Mouse (Mus musculus) T-helper 2 cell (primary cell): ENCODE measurements around the gene Dennd4a.

ENCODE experiments used
- in situ Hi-C: fragments of 300-600 bp; cut with MboI, MseI; formaldehyde crosslinking; loops from one replicate; pipeline ENCODE4 v1.15.1; 2025; ENCODE audit warnings: high pct_unique_total_duplicates

Dennd4a gene

DNA sequence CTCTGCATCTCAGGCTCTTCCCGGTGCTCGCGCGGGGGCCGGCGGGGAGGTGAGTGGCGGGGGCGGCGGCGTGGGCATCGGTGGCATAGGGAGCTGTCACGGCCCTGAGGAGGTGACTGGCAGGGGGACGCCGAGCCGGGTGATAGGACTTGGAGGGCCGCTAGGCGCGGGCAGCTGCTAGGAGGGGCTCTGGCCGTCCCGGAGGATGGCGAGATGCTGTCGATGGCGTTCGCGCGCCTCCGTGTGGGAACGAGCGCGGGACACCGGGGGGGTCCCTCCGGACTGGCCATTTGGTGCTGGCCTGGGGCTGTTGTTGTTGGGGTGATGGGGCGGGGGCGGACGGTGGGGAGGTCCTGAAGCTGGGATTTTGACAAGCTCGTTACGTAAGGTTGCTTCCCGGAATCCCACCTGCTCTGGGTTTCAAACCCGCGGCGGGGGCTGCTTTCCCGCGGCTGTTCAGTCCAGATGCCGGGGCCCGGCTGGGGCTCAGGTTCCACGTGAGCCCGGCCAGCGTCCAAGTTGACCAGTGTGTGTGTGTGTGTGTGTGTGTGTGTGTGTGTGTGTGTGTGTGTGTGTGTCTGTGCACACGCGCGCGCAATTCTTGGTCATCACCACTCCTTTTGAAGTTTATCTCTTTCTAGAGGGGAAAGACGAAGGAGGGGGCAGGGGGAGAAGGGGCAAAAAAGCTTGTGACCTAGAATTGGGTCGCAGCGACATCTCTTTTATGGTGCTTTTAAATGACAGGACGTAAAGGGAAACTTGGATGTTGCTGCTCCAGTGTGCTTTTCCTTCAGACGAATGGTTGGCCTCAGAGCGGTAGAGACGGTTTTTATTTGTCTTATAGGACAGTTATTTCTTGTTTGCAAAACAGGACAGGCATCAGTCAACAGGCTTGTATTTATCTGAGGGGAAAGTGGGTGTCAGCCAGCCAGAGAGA is 666 bp downstream of the Dennd4a start:
- in situ Hi-C loops: loop anchor here (25.0 kb wide), 1 partner anchor 1075 kb away; no protein-coding TSS in a partner anchor

DNA sequence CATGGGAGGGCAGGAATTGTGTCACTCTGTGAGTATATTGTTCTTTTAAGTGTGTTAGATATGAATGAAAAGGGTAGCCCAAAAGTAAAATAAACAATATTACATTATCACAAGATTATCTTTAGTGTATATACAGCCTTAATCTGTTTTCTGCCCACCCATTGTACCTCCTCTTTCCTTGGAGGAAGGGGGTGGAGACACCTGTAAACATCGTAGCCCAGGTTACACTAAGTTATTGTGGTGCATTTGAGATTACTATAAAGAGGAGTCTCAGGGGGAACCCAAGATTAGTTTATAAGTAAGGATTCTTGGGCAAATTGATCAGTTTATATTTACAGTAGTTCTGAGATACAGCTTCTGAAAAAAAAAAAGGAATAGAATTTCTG is 1.3 kb downstream of the Dennd4a start:
- in situ Hi-C loops: loop anchor here (25.0 kb wide), 1 partner anchor 1075 kb away; no protein-coding TSS in a partner anchor

DNA sequence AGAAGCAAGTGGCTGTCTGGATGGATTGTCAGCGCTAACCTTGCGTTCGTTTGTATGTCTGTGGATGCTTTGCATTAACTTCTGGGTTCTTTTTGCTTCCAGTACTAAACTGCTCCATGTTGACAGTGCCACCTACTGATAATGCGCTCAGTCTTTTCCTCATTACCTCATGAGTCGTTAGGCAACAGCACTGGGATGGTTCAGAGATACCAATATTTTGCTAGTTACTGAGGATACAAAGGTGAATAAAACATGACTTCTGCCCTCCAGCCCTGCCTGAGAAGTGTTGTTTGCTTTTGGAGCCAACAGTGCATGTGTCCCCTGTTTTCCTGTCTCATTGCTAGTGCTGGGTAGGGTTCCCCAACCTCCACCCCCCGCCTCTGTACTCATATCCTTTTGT is 3.1 kb downstream of the Dennd4a start:
- in situ Hi-C loops: loop anchor here (25.0 kb wide), 1 partner anchor 1077 kb away; no protein-coding TSS in a partner anchor

DNA sequence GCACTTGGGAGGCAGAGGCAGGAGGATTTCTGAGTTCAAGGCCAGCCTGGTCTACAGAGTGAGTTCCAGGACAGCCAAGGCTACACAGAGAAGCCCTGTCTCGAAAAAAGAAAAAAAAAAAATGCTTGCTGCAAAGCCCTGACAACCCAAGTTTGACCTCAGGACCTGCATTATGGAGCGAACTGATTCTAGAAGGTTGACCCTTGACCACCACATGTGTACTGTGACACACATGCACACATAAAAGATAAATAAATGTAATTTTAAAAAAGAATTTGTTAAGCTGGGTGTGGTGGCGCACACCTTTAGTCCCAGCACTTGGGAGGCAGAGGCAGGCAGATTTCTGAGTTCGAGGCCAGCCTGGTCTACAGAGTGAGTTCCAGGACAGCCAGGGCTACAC is 8.5 kb downstream of the Dennd4a start:
- in situ Hi-C loops: loop anchor here (25.0 kb wide), 1 partner anchor 1082 kb away; no protein-coding TSS in a partner anchor

GRCm38 (mm10) chr9:64820086-64820795 is 9.1 kb downstream of the Dennd4a start:
- in situ Hi-C loops: loop anchor here (25.0 kb wide), 1 partner anchor 1083 kb away; no protein-coding TSS in a partner anchor

DNA sequence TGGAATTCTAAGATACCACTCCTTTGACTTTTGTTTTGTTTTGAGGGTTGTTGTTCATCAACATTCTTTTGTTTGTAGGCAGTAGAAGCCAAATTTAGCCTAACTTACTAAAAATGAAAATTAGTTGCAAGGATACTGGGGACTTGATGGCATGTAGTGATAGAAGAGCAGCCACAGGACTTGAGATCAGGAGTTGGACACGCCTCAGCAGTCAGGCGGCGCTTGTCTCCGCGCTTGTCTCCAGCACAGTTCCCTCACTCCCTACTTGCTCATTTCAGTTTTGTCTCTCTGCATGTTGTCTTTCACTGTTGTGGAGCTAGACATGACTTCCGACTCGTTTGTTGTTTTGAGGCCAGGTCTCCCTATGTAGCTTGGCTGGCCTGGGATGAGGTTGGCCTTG is 11.1 kb downstream of the Dennd4a start:
- in situ Hi-C loops: loop anchor here (25.0 kb wide), 1 partner anchor 1085 kb away; no protein-coding TSS in a partner anchor

DNA sequence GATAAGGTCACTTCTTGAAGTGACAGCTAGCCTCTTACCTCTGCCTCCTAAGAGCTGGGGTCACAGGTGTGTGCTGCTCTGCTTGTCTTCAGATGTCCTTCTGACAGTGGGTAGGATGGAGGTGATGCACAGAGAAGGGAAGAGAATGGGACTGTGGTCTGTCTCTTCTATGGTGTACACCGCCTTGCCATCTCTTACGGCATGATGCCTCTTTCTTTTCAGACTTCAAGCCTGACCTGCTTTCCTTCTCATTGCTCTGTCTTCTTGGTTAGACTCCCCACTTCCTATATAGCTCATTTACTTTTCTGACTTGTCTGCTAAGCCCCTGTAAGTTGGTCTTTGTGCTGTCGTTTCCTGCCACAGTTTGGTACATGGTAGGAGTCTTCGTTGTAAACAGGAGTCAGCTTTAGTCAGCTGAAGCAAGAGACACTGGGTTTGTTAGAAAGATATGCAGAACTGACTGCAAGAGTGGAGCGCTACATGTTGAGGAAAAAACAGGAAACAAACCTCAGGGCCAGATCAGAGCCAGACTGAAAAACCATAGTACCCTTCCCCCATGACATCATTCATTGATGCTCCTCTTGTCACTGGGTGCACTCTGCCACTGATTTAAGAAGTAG is 13.4 kb downstream of the Dennd4a start:
- in situ Hi-C loops: loop anchor here (25.0 kb wide), 1 partner anchor 1087 kb away; no protein-coding TSS in a partner anchor

DNA sequence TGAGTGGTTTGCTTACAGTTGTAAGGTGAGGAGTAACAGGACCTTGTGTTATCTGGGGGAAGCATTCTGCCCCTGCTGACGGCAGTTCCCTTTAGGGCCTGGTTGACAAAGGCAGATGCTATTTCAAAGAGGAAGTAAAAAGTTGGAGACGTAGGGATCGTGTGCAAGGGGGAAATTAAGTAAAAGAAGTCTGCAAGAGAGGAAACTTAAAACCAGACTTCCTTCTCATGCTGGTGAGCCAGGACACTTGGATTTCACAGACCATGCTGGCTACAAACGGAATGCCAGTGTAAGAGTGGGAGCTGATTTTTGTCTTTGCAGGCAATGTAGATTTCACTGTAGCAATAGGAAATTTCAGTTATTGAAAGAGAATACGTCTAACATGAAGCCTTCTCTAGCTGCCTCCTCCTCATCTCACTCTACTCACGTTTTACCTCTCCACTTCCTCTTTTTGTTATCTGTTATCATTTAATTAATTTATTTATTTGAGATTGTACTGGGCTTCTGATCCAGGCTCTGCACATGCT is 19.0 kb downstream of the Dennd4a start:
- in situ Hi-C loops: no loop called here

DNA sequence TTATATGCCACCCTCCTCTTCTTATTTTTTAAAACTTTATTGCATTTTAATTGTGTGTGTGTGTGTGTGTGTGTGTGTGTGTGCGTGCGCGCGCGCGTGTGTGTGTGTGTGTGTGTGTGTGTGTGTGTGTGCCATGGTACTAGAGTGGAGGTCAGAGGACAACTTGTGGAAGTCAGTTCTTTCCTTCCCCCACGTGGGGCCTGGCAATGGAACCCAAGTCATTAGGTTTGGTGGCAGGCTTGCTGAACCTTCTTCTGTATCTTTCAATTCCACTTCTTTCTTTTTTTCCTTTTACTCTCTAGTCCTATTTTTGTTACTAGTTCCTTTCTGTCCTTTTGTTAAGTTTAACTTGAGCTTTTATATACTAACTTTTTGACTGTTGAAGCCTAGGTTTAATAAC is 19.5 kb downstream of the Dennd4a start:
- in situ Hi-C loops: no loop called here

GRCm38 (mm10) chr9:64831760-64832159 is 20.6 kb downstream of the Dennd4a start:
- in situ Hi-C loops: no loop called here

GRCm38 (mm10) chr9:64834418-64834817 is 23.3 kb downstream of the Dennd4a start:
- in situ Hi-C loops: no loop called here

GRCm38 (mm10) chr9:64845355-64845754 is 34.2 kb downstream of the Dennd4a start:
- in situ Hi-C loops: no loop called here

DNA sequence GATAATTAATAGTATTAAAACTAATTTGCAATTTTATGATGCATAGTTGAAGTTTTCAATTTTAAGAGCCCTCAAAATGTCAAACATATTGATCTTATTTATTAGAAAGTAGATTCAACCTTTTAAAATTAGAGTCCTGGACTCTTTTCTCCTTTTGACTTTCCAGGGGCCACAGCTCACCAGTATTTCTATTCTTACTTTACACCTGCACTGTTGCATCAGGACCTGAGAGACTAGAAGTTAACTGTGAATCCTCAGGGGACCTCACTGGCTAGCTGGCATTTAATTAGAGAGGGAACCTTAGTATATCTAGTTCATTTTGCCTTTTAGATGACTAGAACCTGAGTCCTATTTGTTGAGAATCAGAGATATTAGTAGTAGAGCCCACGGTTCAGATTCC is 38.4 kb downstream of the Dennd4a start:
- in situ Hi-C loops: no loop called here

DNA sequence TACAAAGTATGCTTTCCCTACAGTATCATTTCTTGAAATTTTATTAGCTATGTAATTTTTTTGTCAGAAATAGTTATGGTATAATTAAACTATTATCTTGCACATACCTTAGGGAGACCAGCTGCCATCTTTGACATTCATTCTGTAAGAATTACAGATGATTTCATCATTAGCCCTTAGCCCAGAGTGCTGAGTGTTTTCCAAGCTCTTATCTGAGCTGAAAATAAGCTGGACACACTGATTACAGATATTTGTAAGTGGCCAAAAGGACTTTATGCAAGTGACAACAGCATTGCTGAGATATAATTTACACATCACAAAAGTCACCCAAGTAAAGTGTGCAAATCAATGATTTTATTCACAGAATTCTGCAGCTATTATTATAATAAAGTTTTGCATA is 48.9 kb downstream of the Dennd4a start:
- in situ Hi-C loops: loop anchor here (10.0 kb wide), 1 partner anchor 85 kb away; no protein-coding TSS in a partner anchor

GRCm38 (mm10) chr9:64862687-64863086 is 51.5 kb downstream of the Dennd4a start:
- in situ Hi-C loops: loop anchor here (10.0 kb wide), 1 partner anchor 88 kb away; no protein-coding TSS in a partner anchor

GRCm38 (mm10) chr9:64886008-64886407 is 74.9 kb downstream of the Dennd4a start:
- in situ Hi-C loops: no loop called here

DNA sequence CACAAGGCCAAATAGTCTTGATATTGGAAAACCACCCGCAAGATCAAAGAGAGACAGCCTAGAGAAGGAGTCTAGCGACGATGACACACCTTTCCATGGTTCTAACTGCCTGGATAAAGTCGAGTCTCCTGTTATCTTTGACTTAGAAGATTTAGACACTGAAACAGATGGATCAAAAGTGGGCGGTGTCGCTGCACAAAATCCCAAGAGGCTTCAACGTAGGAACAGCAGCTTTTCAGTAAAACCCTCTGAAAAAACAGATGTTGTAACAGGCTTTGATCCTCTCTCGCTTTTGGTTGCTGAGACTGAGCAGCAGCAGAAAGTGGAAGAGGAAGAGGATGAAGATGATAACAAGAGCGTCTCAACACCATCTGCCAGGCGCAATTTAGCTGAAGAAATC is 85.5 kb downstream of the Dennd4a start:
- in situ Hi-C loops: no loop called here

DNA sequence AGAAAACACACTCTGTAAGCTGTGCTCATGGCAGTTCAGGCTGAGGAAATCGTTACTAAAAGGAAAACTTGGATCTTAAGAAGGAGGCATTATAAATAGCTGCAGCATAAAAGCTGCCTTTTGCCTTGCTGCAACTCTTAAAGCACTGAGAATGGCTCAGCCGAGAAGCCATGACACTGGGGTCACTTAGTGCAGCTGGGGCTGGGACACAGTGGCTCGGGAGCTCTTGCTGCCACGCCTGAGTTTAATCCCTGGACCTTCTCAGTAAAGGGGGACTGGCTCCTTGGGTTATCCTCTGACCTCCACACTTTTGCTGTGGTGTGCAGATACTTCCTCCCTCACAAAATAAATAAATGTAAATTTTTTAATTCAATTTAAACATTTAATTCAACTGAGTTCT is 91.7 kb downstream of the Dennd4a start:
- in situ Hi-C loops: no loop called here

DNA sequence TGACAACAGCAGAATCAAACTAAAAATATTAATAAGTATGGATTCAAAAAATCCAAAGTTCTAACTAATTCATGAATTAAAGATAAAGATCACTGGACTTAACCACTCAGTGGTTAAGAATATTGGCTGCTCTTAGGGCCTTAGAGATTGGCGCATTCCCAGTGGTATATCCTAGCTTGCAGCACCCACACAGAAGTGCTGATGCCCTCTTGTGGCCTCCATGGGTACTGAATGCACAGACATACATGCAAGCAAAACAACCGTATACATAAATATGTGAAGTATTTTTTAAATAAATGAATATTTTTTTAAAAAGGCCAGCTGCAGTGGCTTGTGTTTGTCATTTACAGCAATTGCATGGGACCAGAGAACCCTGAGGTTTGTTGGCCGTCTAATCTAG is 92.2 kb downstream of the Dennd4a start:
- in situ Hi-C loops: no loop called here

DNA sequence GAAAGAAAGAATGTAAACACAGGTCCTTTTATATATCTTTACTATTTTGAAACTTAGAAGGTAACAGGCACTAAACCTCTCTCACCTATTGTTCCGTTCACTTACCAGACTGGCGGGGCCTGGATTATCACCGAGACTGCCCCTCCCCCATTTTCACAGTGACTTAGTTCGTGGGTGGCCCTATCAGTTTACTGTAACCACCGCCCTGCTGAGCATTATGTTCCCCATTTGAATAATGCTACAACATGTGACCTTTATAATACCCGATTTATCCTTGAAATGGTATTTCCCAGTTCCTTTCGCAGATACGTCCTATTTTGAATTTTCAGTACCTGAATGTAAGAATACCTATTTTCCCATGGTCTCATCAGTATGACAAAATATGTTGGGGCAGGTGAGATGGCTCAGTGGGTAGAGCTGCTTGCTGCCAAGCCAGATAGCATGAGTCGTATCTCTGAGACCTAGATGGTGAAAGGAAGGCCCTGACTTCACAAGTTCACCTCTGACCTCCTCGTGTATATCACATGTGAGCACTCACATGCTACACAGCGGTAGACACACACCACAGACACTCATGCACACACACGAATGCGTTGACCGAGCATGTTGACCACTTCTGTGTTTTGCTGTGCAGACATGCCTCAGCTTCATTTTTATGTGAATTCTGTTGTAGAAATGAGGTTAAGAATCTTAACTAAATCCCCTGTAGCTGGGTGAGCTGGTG is 93.9 kb downstream of the Dennd4a start:
- in situ Hi-C loops: no loop called here

- in situ Hi-C loops: no loop called here
Measured at GRCm38 (mm10) chr9:64907441-64907840, 96.3 kb downstream of the Dennd4a start.
